Mouse (Mus musculus) kidney, postnatal 36 days (tissue): Measurements from ENCODE around the gene Stard13.

Experiments
- DNase-seq, 2 experiments: peaks; one replicate each; pipeline ENCODE4 v3.0.0; 2021 to 2022; ENCODE audit warnings: mixed read lengths in 2 of 2

Stard13 gene

GRCm38 (mm10) chr5:151233400-151234031 is at the start of gene Stard13:
Gene Stard13 (minus strand): TSS chr5:151233836.
- DNase-seq: peak; percentile 81 to 88

GRCm38 (mm10) chr5:151279531-151279930 is 45.9 kb upstream of the Stard13 start:
- no peak for DNase-seq

- DNase-seq: no peak
Measured at GRCm38 (mm10) chr5:151277927-151278326, 44.3 kb upstream of the Stard13 start.

GRCm38 (mm10) chr5:151275986-151276385 is 42.4 kb upstream of the Stard13 start:
- DNase-seq: no peak

GRCm38 (mm10) chr5:151274265-151274664 is 40.6 kb upstream of the Stard13 start:
- no peak for DNase-seq

- DNase-seq: no peak
Measured at GRCm38 (mm10) chr5:151270815-151271214, 37.2 kb upstream of the Stard13 start.

GRCm38 (mm10) chr5:151266896-151267634 is 33.4 kb upstream of the Stard13 start:
- no peak for DNase-seq

GRCm38 (mm10) chr5:151261558-151261957 is 27.9 kb upstream of the Stard13 start:
- DNase-seq: no peak

GRCm38 (mm10) chr5:151252213-151252612 is 18.6 kb upstream of the Stard13 start:
- no peak for DNase-seq

- no peak for DNase-seq
Measured at GRCm38 (mm10) chr5:151251656-151252055, 18.0 kb upstream of the Stard13 start.

GRCm38 (mm10) chr5:151248671-151249620 is 15.3 kb upstream of the Stard13 start:
- DNase-seq: no peak

GRCm38 (mm10) chr5:151248084-151248483 is 14.4 kb upstream of the Stard13 start:
- no peak for DNase-seq

- DNase-seq: peak in 1 of 2 experiments; percentile 13
Measured at GRCm38 (mm10) chr5:151247115-151247875, 13.7 kb upstream of the Stard13 start.

- DNase-seq: no peak
Measured at GRCm38 (mm10) chr5:151246287-151246686, 12.7 kb upstream of the Stard13 start.

GRCm38 (mm10) chr5:151245571-151245970 is 11.9 kb upstream of the Stard13 start:
- DNase-seq: no peak

- DNase-seq: no peak
Measured at GRCm38 (mm10) chr5:151238730-151239129, 5.1 kb upstream of the Stard13 start.

- DNase-seq: no peak
Measured at GRCm38 (mm10) chr5:151236411-151236810, 2.8 kb upstream of the Stard13 start.

GRCm38 (mm10) chr5:151232576-151233299 is 898 bp downstream of the Stard13 start:
- DNase-seq: no peak

- DNase-seq: no peak
Measured at GRCm38 (mm10) chr5:151231861-151232260, 1.8 kb downstream of the Stard13 start.

- peak; percentile 26 to 61 for DNase-seq
Measured at GRCm38 (mm10) chr5:151231411-151231810, 2.2 kb downstream of the Stard13 start.

GRCm38 (mm10) chr5:151230427-151230826 is 3.2 kb downstream of the Stard13 start:
- DNase-seq: no peak
